Mouse (Mus musculus): ENCODE measurements around the gene Rps18. TPM values are rescaled to one million over a fixed set of nuclear protein-coding genes. Genes with fewer than 3 reads are reported as not detected.
A peak's percentile ranks its signal among the peaks of the same experiment; 100 is the strongest.

Rps18 gene
- polyA plus RNA-seq, 1 experiment, result not detected

- WGBS, result 1% methylated on average over 36 of the region's 36 CpGs
- 0 out of 2 replicates have a peak overlapping the region, but pooled peaks have one; percentile 12 for H3K27ac ChIP-seq (ENCODE audit: insufficient read depth, low read depth, low read length)
- no peak for TF ChIP-seq POLR2A (IDR thresholded peaks at IDR 0.05; ENCODE audit: insufficient read depth, low read depth, low read length)
- TF ChIP-seq CTCF (IDR thresholded peaks at IDR 0.05; ENCODE audit: insufficient read depth, low read depth, low read length), result peak; percentile 79
- H3K4me1 ChIP-seq (ENCODE audit: control insufficient read depth, insufficient read depth, low read length), result peaks cover 30% of the 10 kb centered on the region
- peak overlapping the region; percentile 59 for H3K4me3 ChIP-seq (ENCODE audit: insufficient read depth, low read depth, low read length)
Measured at GRCm38 (mm10) chr17:33920282-33921097, 35.3 kb downstream of the Rps18 start.

GRCm38 (mm10) chr17:33919351-33920281 lies 36.2 kb downstream of the Rps18 start:
- Histone ChIP-seq H3K4me1 (ENCODE audit: control insufficient read depth, insufficient read depth, low read length) (peaks cover 34% of the 10 kb centered on the region), H3K27ac (ENCODE audit: insufficient read depth, low read depth, low read length) (peak overlapping the region; percentile 12; the same call in 1 of the 2 replicates), H3K4me3 (ENCODE audit: insufficient read depth, low read depth, low read length) (peak overlapping the region; percentile 59)
- no peak for TF ChIP-seq CTCF (IDR thresholded peaks at IDR 0.05; ENCODE audit: insufficient read depth, low read depth, low read length)
- no peak for TF ChIP-seq POLR2A (IDR thresholded peaks at IDR 0.05; ENCODE audit: insufficient read depth, low read depth, low read length)
- 2% methylated on average over 52 of the region's 52 CpGs for WGBS

- Histone ChIP-seq H3K4me1 (ENCODE audit: control insufficient read depth, insufficient read depth, low read length) (peaks cover 34% of the 10 kb centered on the region), H3K27ac (ENCODE audit: insufficient read depth, low read depth, low read length) (no peak overlapping the region), H3K4me3 (ENCODE audit: insufficient read depth, low read depth, low read length) (peak overlapping the region; percentile 59; the same call in 1 of the 2 replicates)
- no peak for TF ChIP-seq CTCF (IDR thresholded peaks at IDR 0.05; ENCODE audit: insufficient read depth, low read depth, low read length)
- TF ChIP-seq POLR2A (IDR thresholded peaks at IDR 0.05; ENCODE audit: insufficient read depth, low read depth, low read length), result no peak
- 63% methylated on average over 37 of the region's 37 CpGs for WGBS
Measured at GRCm38 (mm10) chr17:33918293-33919203, 37.3 kb downstream of the Rps18 start.

GRCm38 (mm10) chr17:33917656-33918292 lies 38.0 kb downstream of the Rps18 start:
- Histone ChIP-seq H3K27ac (ENCODE audit: insufficient read depth, low read depth, low read length) (no peak overlapping the region), H3K4me1 (ENCODE audit: control insufficient read depth, insufficient read depth, low read length) (peaks cover 34% of the 10 kb centered on the region), H3K4me3 (ENCODE audit: insufficient read depth, low read depth, low read length) (no peak overlapping the region)
- WGBS, result 84% methylated on average over 18 of the region's 18 CpGs
- TF ChIP-seq CTCF (IDR thresholded peaks at IDR 0.05; ENCODE audit: insufficient read depth, low read depth, low read length) (no peak), POLR2A (IDR thresholded peaks at IDR 0.05; ENCODE audit: insufficient read depth, low read depth, low read length) (no peak)

- TF ChIP-seq CTCF (IDR thresholded peaks at IDR 0.05; ENCODE audit: insufficient read depth, low read depth, low read length) (no peak), POLR2A (IDR thresholded peaks at IDR 0.05; ENCODE audit: insufficient read depth, low read depth, low read length) (no peak)
- peaks cover 34% of the 10 kb centered on the region for H3K4me1 ChIP-seq (ENCODE audit: control insufficient read depth, insufficient read depth, low read length)
- peak overlapping the region; percentile 50; the same call in 1 of the 2 replicates for H3K4me3 ChIP-seq (ENCODE audit: insufficient read depth, low read depth, low read length)
- no peak overlapping the region for H3K27ac ChIP-seq (ENCODE audit: insufficient read depth, low read depth, low read length)
- WGBS, result 70% methylated on average over 31 of the region's 31 CpGs
Measured at GRCm38 (mm10) chr17:33916847-33917655, 38.8 kb downstream of the Rps18 start.

- TF ChIP-seq CTCF (IDR thresholded peaks at IDR 0.05; ENCODE audit: insufficient read depth, low read depth, low read length) (no peak), POLR2A (IDR thresholded peaks at IDR 0.05; ENCODE audit: insufficient read depth, low read depth, low read length) (no peak)
- 1% methylated on average over 19 of the region's 20 CpGs for WGBS
- Histone ChIP-seq H3K4me3 (ENCODE audit: insufficient read depth, low read depth, low read length) (peak overlapping the region; percentile 50), H3K4me1 (ENCODE audit: control insufficient read depth, insufficient read depth, low read length) (peaks cover 37% of the 10 kb centered on the region), H3K27ac (ENCODE audit: insufficient read depth, low read depth, low read length) (no peak overlapping the region)
Measured at GRCm38 (mm10) chr17:33916294-33916693, 39.5 kb downstream of the Rps18 start.

GRCm38 (mm10) chr17:33915671-33916250 lies 40.0 kb downstream of the Rps18 start, which contains the start of the genes Tapbp and Zbtb22:
Gene Tapbp (plus strand): TSS chr17:33915899.
Gene Zbtb22 (plus strand): TSS chr17:33915904.
- peak within 1 kb of the TSS; percentile 4; the same call in 1 of the 2 replicates for H3K27ac ChIP-seq (ENCODE audit: insufficient read depth, low read depth, low read length)

More at GRCm38 (mm10) chr17:33915671-33916250, 40.0 kb downstream of the Rps18 start, which contains the start of the genes Tapbp and Zbtb22:
- Histone ChIP-seq H3K4me1 (ENCODE audit: control insufficient read depth, insufficient read depth, low read length) (peaks cover 36% of the 10 kb centered on the region), H3K4me3 (ENCODE audit: insufficient read depth, low read depth, low read length) (peak within 1 kb of the TSS; percentile 50)
- TF ChIP-seq CTCF (IDR thresholded peaks at IDR 0.05; ENCODE audit: insufficient read depth, low read depth, low read length) (no peak), POLR2A (IDR thresholded peaks at IDR 0.05; ENCODE audit: insufficient read depth, low read depth, low read length) (no peak; the same call in 1 of the 2 replicates)
- under 1% methylated on average over 34 of the region's 34 CpGs for WGBS
